In genomic region chr4:134511730-134512129, GRCm38 (mm10) we compare ENCODE assay signal across 10 mouse cellular contexts. TPM values are rescaled to one million over a fixed set of nuclear protein-coding genes. Genes with fewer than 3 reads are reported as not detected.
DNase-seq lines count a peak whose midpoint lies in the region; ATAC-seq and TF ChIP-seq lines count a peak whose summit lies in the region.
"Had no signal": no experiment of that assay in that cellular context is flagged by ENCODE, and none has a peak within 500 bp of the region (broad histone marks: within the 10 kb centered on the region; RNA-seq: fewer than 3 reads in every experiment).

No protein-coding gene starts in this region.

- no peak for ATAC-seq in forebrain, postnatal 0 days
- ATAC-seq in forebrain, embryonic 13.5 days = no peak
- ATAC-seq in limb, embryonic 15.5 days (ENCODE audit: insufficient number of reproducible peaks, low FRiP score, low TSS enrichment, low read depth) = no peak
- ATAC-seq in megakaryocyte progenitor cell, adult 5-6 weeks (replicated peaks; ENCODE audit: poor library complexity) = no peak

- no peak overlapping the region for H3K9ac ChIP-seq in forebrain, postnatal 0 days
- H3K9ac ChIP-seq in forebrain, embryonic 13.5 days = peak overlapping the region; percentile 62; the same call in 1 of the 2 replicates
- H3K9ac ChIP-seq in limb, embryonic 15.5 days = no peak overlapping the region

- DNase-seq in forebrain, embryonic 10.5 days (ENCODE audit: extremely low spot score, low spot score) = no peak
- DNase-seq in forebrain, postnatal 0 days = no peak
- peak; percentile 53 for DNase-seq in 416B (ENCODE audit: low read depth)
- no peak for DNase-seq in natural killer cell, adult 2 months (ENCODE audit: low spot score in 2 of 2)
- no peak for DNase-seq in cerebellum, adult 9-11 months
- DNase-seq: gastrocnemius, postnatal 14 days; lung, adult 18-20 months had no signal

- TF ChIP-seq CTCF in forebrain, postnatal 0 days (IDR thresholded peaks at IDR 0.05; ENCODE audit: low read depth) = no peak

- peaks cover 39% of the 10 kb centered on the region for H3K4me1 ChIP-seq in forebrain, embryonic 10.5 days
- H3K4me1 ChIP-seq in forebrain, postnatal 0 days (ENCODE audit: insufficient read depth) = no peaks in the 10 kb centered on the region
- peaks cover 18% of the 10 kb centered on the region for H3K4me1 ChIP-seq in forebrain, embryonic 13.5 days
- peaks cover 23% of the 10 kb centered on the region for H3K4me1 ChIP-seq in limb, embryonic 15.5 days

- H3K4me2 ChIP-seq in forebrain, postnatal 0 days (ENCODE audit: low read depth) = no peak overlapping the region
- peak overlapping the region; percentile 89 for H3K4me2 ChIP-seq in forebrain, embryonic 13.5 days
- H3K4me2 ChIP-seq in limb, embryonic 15.5 days = peak overlapping the region; percentile 97

- H3K36me3 ChIP-seq in forebrain, embryonic 10.5 days (replicated peaks) = peaks cover 22% of the 10 kb centered on the region
- H3K36me3 ChIP-seq in forebrain, postnatal 0 days (ENCODE audit: insufficient read depth) = peaks cover 17% of the 10 kb centered on the region
- H3K36me3 ChIP-seq in forebrain, embryonic 13.5 days (ENCODE audit: poor library complexity, severe bottlenecking) = peaks cover 11% of the 10 kb centered on the region
- peaks cover 13% of the 10 kb centered on the region; the same call in 1 of the 2 replicates for H3K36me3 ChIP-seq in limb, embryonic 15.5 days

- peak overlapping the region; percentile 97 for H3K27ac ChIP-seq in forebrain, embryonic 10.5 days
- H3K27ac ChIP-seq in forebrain, postnatal 0 days (ENCODE audit: low read depth, low read length) = no peak overlapping the region
- H3K27ac ChIP-seq in forebrain, embryonic 13.5 days = no peak overlapping the region
- H3K27ac ChIP-seq in limb, embryonic 15.5 days = no peak overlapping the region

- H3K9me3 ChIP-seq in forebrain, embryonic 10.5 days = no peaks in the 10 kb centered on the region
- H3K9me3 ChIP-seq in forebrain, postnatal 0 days (ENCODE audit: low read length) = no peaks in the 10 kb centered on the region
- no peaks in the 10 kb centered on the region for H3K9me3 ChIP-seq in forebrain, embryonic 13.5 days (replicated peaks)
- H3K9me3 ChIP-seq in limb, embryonic 15.5 days = no peaks in the 10 kb centered on the region

- no peaks in the 10 kb centered on the region for H3K27me3 ChIP-seq in forebrain, embryonic 10.5 days (ENCODE audit: poor library complexity, severe bottlenecking)
- no peaks in the 10 kb centered on the region for H3K27me3 ChIP-seq in forebrain, postnatal 0 days (ENCODE audit: insufficient read depth, low read length)
- H3K27me3 ChIP-seq in forebrain, embryonic 13.5 days = no peaks in the 10 kb centered on the region
- no peaks in the 10 kb centered on the region for H3K27me3 ChIP-seq in limb, embryonic 15.5 days

- 85% methylated on average over 6 of the region's 6 CpGs for WGBS in forebrain, embryonic 10.5 days
- 75% methylated on average over 6 of the region's 6 CpGs for WGBS in forebrain, postnatal 0 days
- WGBS in forebrain, embryonic 13.5 days = 77% methylated on average over 6 of the region's 6 CpGs
- WGBS in limb, embryonic 15.5 days = 71% methylated on average over 6 of the region's 6 CpGs

- H3K4me3 ChIP-seq in forebrain, embryonic 10.5 days = peak overlapping the region; percentile 81
- no peak overlapping the region for H3K4me3 ChIP-seq in forebrain, postnatal 0 days (ENCODE audit: low read depth, low read length)
- H3K4me3 ChIP-seq in forebrain, embryonic 13.5 days = peak overlapping the region; percentile 54
- peak overlapping the region; percentile 62 for H3K4me3 ChIP-seq in limb, embryonic 15.5 days

RNA-seq across cellular contexts. Expression of gene Aunip, which starts 0.9 kb away (rescaled TPM):
- polyA plus RNA-seq in forebrain, embryonic 10.5 days (2016; fragmentation: Nextera tagmentation; extraction: Ambion mirVana) = 30.3 and 32.8 TPM in 2 replicates
- total RNA-seq in forebrain, postnatal 0 days (2014; rRNA removed) = 1.2 and 1.8 TPM in 2 replicates
- 1.1 and 1.3 TPM in 2 replicates for polyA plus RNA-seq in forebrain, postnatal 0 days (2015; fragmentation: Nextera tagmentation; extraction: Ambion mirVana)
- 10.6 and 11.9 TPM in 2 replicates for polyA plus RNA-seq in forebrain, embryonic 13.5 days (2015; fragmentation: Nextera tagmentation; extraction: Ambion mirVana)
- 8.9 and 12.1 TPM in 2 replicates for polyA plus RNA-seq in limb, embryonic 15.5 days (2015; fragmentation: Nextera tagmentation; extraction: Ambion mirVana)
- total RNA-seq in megakaryocyte progenitor cell, adult 5-6 weeks (2015) = 11.8 and 14.6 TPM in 2 replicates
- total RNA-seq in megakaryocyte progenitor cell, adult 5-6 weeks (2017) = 24.3 and 30.6 TPM in 2 replicates

RNA-seq across cellular contexts. Expression of gene Paqr7, which starts 15.2 kb away (rescaled TPM):
- 2.7 and 3.1 TPM in 2 replicates for polyA plus RNA-seq in forebrain, embryonic 10.5 days (2016; fragmentation: Nextera tagmentation; extraction: Ambion mirVana)
- 33.9 and 36.6 TPM in 2 replicates for total RNA-seq in forebrain, postnatal 0 days (2014; rRNA removed)
- 21.3 and 28.1 TPM in 2 replicates for polyA plus RNA-seq in forebrain, postnatal 0 days (2015; fragmentation: Nextera tagmentation; extraction: Ambion mirVana)
- 5.5 and 6.0 TPM in 2 replicates for polyA plus RNA-seq in forebrain, embryonic 13.5 days (2015; fragmentation: Nextera tagmentation; extraction: Ambion mirVana)
- polyA plus RNA-seq in limb, embryonic 15.5 days (2015; fragmentation: Nextera tagmentation; extraction: Ambion mirVana) = 6.1 and 6.3 TPM in 2 replicates
- 5.2 and 7.3 TPM in 2 replicates for total RNA-seq in megakaryocyte progenitor cell, adult 5-6 weeks (2015)
- 11.1 and 13.5 TPM in 2 replicates for total RNA-seq in megakaryocyte progenitor cell, adult 5-6 weeks (2017)

RNA-seq across cellular contexts. Expression of gene Mtfr1l, which starts 23.5 kb away (rescaled TPM):
- polyA plus RNA-seq in forebrain, embryonic 10.5 days (2016; fragmentation: Nextera tagmentation; extraction: Ambion mirVana) = 113 and 115 TPM in 2 replicates
- 116 and 119 TPM in 2 replicates for total RNA-seq in forebrain, postnatal 0 days (2014; rRNA removed)
- 191 and 194 TPM in 2 replicates for polyA plus RNA-seq in forebrain, postnatal 0 days (2015; fragmentation: Nextera tagmentation; extraction: Ambion mirVana)
- 132 and 139 TPM in 2 replicates for polyA plus RNA-seq in forebrain, embryonic 13.5 days (2015; fragmentation: Nextera tagmentation; extraction: Ambion mirVana)
- 105 and 114 TPM in 2 replicates for polyA plus RNA-seq in limb, embryonic 15.5 days (2015; fragmentation: Nextera tagmentation; extraction: Ambion mirVana)
- total RNA-seq in megakaryocyte progenitor cell, adult 5-6 weeks (2015) = 59.1 and 69.8 TPM in 2 replicates
- 42.7 and 51.0 TPM in 2 replicates for total RNA-seq in megakaryocyte progenitor cell, adult 5-6 weeks (2017)

RNA-seq across cellular contexts. Expression of gene Selenon, which starts 40.2 kb away (rescaled TPM):
- 8.3 and 9.3 TPM in 2 replicates for polyA plus RNA-seq in forebrain, embryonic 10.5 days (2016; fragmentation: Nextera tagmentation; extraction: Ambion mirVana)
- total RNA-seq in forebrain, postnatal 0 days (2014; rRNA removed) = 17.1 and 17.9 TPM in 2 replicates
- polyA plus RNA-seq in forebrain, postnatal 0 days (2015; fragmentation: Nextera tagmentation; extraction: Ambion mirVana) = 11.8 and 13.4 TPM in 2 replicates
- polyA plus RNA-seq in forebrain, embryonic 13.5 days (2015; fragmentation: Nextera tagmentation; extraction: Ambion mirVana) = 9.3 and 11.1 TPM in 2 replicates
- polyA plus RNA-seq in limb, embryonic 15.5 days (2015; fragmentation: Nextera tagmentation; extraction: Ambion mirVana) = 17.2 and 21.9 TPM in 2 replicates
- total RNA-seq in megakaryocyte progenitor cell, adult 5-6 weeks (2015) = 31.0 and 32.8 TPM in 2 replicates
- 6.0 and 7.0 TPM in 2 replicates for total RNA-seq in megakaryocyte progenitor cell, adult 5-6 weeks (2017)

RNA-seq across cellular contexts. Expression of gene Stmn1, which starts 43.6 kb away (rescaled TPM):
- 2,040 and 2,174 TPM in 2 replicates for polyA plus RNA-seq in forebrain, embryonic 10.5 days (2016; fragmentation: Nextera tagmentation; extraction: Ambion mirVana)
- 2,537 and 3,460 TPM in 2 replicates for total RNA-seq in forebrain, postnatal 0 days (2014; rRNA removed)
- polyA plus RNA-seq in forebrain, postnatal 0 days (2015; fragmentation: Nextera tagmentation; extraction: Ambion mirVana) = 7,274 and 8,446 TPM in 2 replicates
- 6,579 and 6,954 TPM in 2 replicates for polyA plus RNA-seq in forebrain, embryonic 13.5 days (2015; fragmentation: Nextera tagmentation; extraction: Ambion mirVana)
- 1,227 and 1,246 TPM in 2 replicates for polyA plus RNA-seq in limb, embryonic 15.5 days (2015; fragmentation: Nextera tagmentation; extraction: Ambion mirVana)
- total RNA-seq in megakaryocyte progenitor cell, adult 5-6 weeks (2015) = 794 and 868 TPM in 2 replicates
- 1,207 and 1,242 TPM in 2 replicates for total RNA-seq in megakaryocyte progenitor cell, adult 5-6 weeks (2017)
